Mouse (Mus musculus) CH12.LX (cell line): ENCODE measurements around the gene Dnajb4. TPM values are rescaled to one million over a fixed set of nuclear protein-coding genes. Genes with fewer than 3 reads are reported as not detected.

ENCODE experiments used
- DNase-seq: peaks from one replicate; pipeline ENCODE4 v3.0.0-alpha.2; 2013; ENCODE audit errors: extremely low read depth
- H3K27ac ChIP-seq: 2 replicates; pipeline ENCODE4 v1.5.1; 2012; ENCODE audit warnings: low read depth, mild to moderate bottlenecking, control low read depth, moderate library complexity; ENCODE audit not compliant: insufficient read depth
- H3K27me3 ChIP-seq: replicated peaks from 2 replicates; pipeline ENCODE3; 2012; ENCODE audit warnings: inconsistent platforms
- H3K36me3 ChIP-seq, 2 experiments: replicated peaks in 1 of 2; 2 replicates each; pipeline versions ENCODE3 to v1.6.1; 2012; ENCODE audit warnings: inconsistent platforms in 1 of 2, low read length in 1 of 2, mild to moderate bottlenecking in 1 of 2, mixed read lengths in 1 of 2, moderate library complexity in 1 of 2; ENCODE audit not compliant: control insufficient read depth in 1 of 2, insufficient read depth in 1 of 2
- H3K4me1 ChIP-seq, 2 experiments: 2 replicates each; pipeline ENCODE4 v1.6.1; 2012; ENCODE audit warnings: inconsistent platforms in 1 of 2, moderate library complexity in 1 of 2; ENCODE audit not compliant: insufficient read depth in 2 of 2, control insufficient read depth in 1 of 2
- H3K4me2 ChIP-seq: 2 replicates; pipeline ENCODE4 v1.6.1; 2012; ENCODE audit warnings: low read depth, mild to moderate bottlenecking, control low read depth; ENCODE audit not compliant: poor library complexity, insufficient read depth, severe bottlenecking
- H3K4me3 ChIP-seq, 3 experiments: fragments of 150-350 bp in 1 of 3; sonication (generic) in 1 of 3; replicated peaks in 1 of 3; 2 replicates each; pipeline versions ENCODE3 to v1.5.1; 2011 to 2012; ENCODE audit warnings: low read depth in 2 of 3, low read length in 2 of 3, mild to moderate bottlenecking in 2 of 3, moderate library complexity in 2 of 3, control low read depth in 1 of 3, improper control_type of control experiment in 1 of 3, inconsistent platforms in 1 of 3, mixed read lengths in 1 of 3; ENCODE audit not compliant: poor library complexity in 1 of 3
- H3K79me2 ChIP-seq: replicated peaks from 2 replicates; pipeline ENCODE4 v1.6.1; 2012; ENCODE audit warnings: mild to moderate bottlenecking, moderate library complexity; ENCODE audit not compliant: control insufficient read depth, poor library complexity, insufficient read depth, severe bottlenecking; ENCODE audit errors: extremely low read depth
- H3K9ac ChIP-seq: 2 replicates; pipeline ENCODE4 v1.6.1; 2012; ENCODE audit warnings: low read depth, mild to moderate bottlenecking, control low read depth, moderate library complexity; ENCODE audit not compliant: insufficient read depth
- H3K9me3 ChIP-seq: replicated peaks from 2 replicates; pipeline ENCODE3; 2012; ENCODE audit warnings: low read length, inconsistent platforms, mixed read lengths
- BHLHE40 ChIP-seq: IDR thresholded peaks from 2 replicates; pipeline ENCODE4 v1.6.1; 2011; ENCODE audit warnings: mild to moderate bottlenecking, low read depth, low read length, improper control_type of control experiment
- E2F4 ChIP-seq: IDR thresholded peaks from 2 replicates; pipeline ENCODE4 v1.6.1; 2011; ENCODE audit warnings: low read depth, low read length, improper control_type of control experiment; ENCODE audit not compliant: insufficient replicate concordance
- EP300 ChIP-seq: IDR thresholded peaks from 2 replicates; pipeline ENCODE4 v1.6.1; 2011; ENCODE audit warnings: low read length, improper control_type of control experiment
- JUND ChIP-seq: conservative IDR thresholded peaks from 2 replicates; pipeline ENCODE4 v1.6.1; 2011; ENCODE audit warnings: low read depth, low read length, improper control_type of control experiment
- MAX ChIP-seq: IDR thresholded peaks from 2 replicates; pipeline ENCODE4 v1.6.1; 2011; ENCODE audit warnings: low read length, improper control_type of control experiment
- MXI1 ChIP-seq: IDR thresholded peaks from 2 replicates; pipeline ENCODE4 v1.6.1; 2011; ENCODE audit warnings: mild to moderate bottlenecking, low read depth, low read length, improper control_type of control experiment
- MYC ChIP-seq: IDR thresholded peaks from 2 replicates; pipeline ENCODE4 v1.6.1; 2011; ENCODE audit warnings: low read depth, mild to moderate bottlenecking, improper control_type of control experiment, low read length
- PAX5 ChIP-seq: IDR thresholded peaks from 2 replicates; pipeline ENCODE4 v1.6.1; 2012; ENCODE audit warnings: low read length, inconsistent platforms, mixed read lengths
- POLR2A ChIP-seq: IDR thresholded peaks from 2 replicates; pipeline ENCODE4 v1.6.1; 2011; ENCODE audit warnings: low read depth, mild to moderate bottlenecking, improper control_type of control experiment, low read length
- RAD21 ChIP-seq: IDR thresholded peaks from 2 replicates; pipeline ENCODE4 v1.6.1; 2011; ENCODE audit warnings: low read depth, mild to moderate bottlenecking, low read length, improper control_type of control experiment, moderate library complexity
- RCOR1 ChIP-seq: conservative IDR thresholded peaks from 2 replicates; pipeline ENCODE4 v1.6.1; 2012; ENCODE audit warnings: low read depth, mild to moderate bottlenecking, inconsistent platforms, low read length, improper control_type of control experiment
- SIN3A ChIP-seq: IDR thresholded peaks from 2 replicates; pipeline ENCODE4 v1.6.1; 2012; ENCODE audit warnings: low read length, improper control_type of control experiment, inconsistent platforms
- TBP ChIP-seq: conservative IDR thresholded peaks from 2 replicates; pipeline ENCODE4 v1.6.1; 2011; ENCODE audit warnings: low read depth, low read length, improper control_type of control experiment
- TCF12 ChIP-seq: IDR thresholded peaks from 2 replicates; pipeline ENCODE4 v1.6.1; 2014; ENCODE audit warnings: low read depth, mild to moderate bottlenecking, inconsistent platforms, low read length, improper control_type of control experiment
- UBTF ChIP-seq: IDR thresholded peaks from 2 replicates; pipeline ENCODE4 v1.6.1; 2012; ENCODE audit warnings: low read depth, mild to moderate bottlenecking, inconsistent platforms, low read length, improper control_type of control experiment, moderate library complexity
- USF1 ChIP-seq: IDR thresholded peaks from 2 replicates; pipeline ENCODE4 v1.6.1; 2014; ENCODE audit warnings: low read depth, mild to moderate bottlenecking, inconsistent platforms, low read length, improper control_type of control experiment
- USF2 ChIP-seq: conservative IDR thresholded peaks from 2 replicates; pipeline ENCODE4 v1.6.1; 2011; ENCODE audit warnings: low read depth, low read length, improper control_type of control experiment
- ZKSCAN1 ChIP-seq: IDR thresholded peaks from 2 replicates; pipeline ENCODE4 v1.6.1; 2012; ENCODE audit warnings: low read depth, inconsistent platforms, low read length, improper control_type of control experiment, borderline replicate concordance
- ZNF384 ChIP-seq: IDR thresholded peaks from 2 replicates; pipeline ENCODE4 v1.6.1; 2012; ENCODE audit warnings: low read depth, low read length, improper control_type of control experiment, inconsistent platforms
- dilution Hi-C: fragments of 300-500 bp; cut with MboI; formaldehyde crosslinking; loops from 2 replicates; pipeline ENCODE4 v1.14.3; 2020; ENCODE audit warnings: low sequenced_read_pairs; ENCODE audit not compliant: extremely low pct_unique_long_range_greater_than_20kb, extremely low pct_ligation_motif_present
- in situ Hi-C: fragments of 300-500 bp; cut with MboI; formaldehyde crosslinking; loops from 3 replicates; pipeline ENCODE4 v1.14.3; 2019; ENCODE audit warnings: low sequenced_read_pairs, low pct_ligation_motif_present, low pct_unique_long_range_greater_than_20kb, mixed read lengths
- polyA plus RNA-seq: library from polyadenylated mRNA; unstranded; fragments of >175 nt; gene quantifications from 2 replicates; pipeline ENCODE4 v1.2.1, GENCODE M21; 2012; ENCODE audit warnings: low read depth; ENCODE audit not compliant: insufficient read length
- total RNA-seq, 2 experiments: library from RNA; depleted of rRNA; stranded (reverse); fragments of 300-350 nt in 1 of 2; fragments of >200 nt in 1 of 2; gene quantifications; 2 replicates each; pipeline ENCODE4 v1.2.3; 2012 to 2014

Dnajb4 gene
- total and polyA plus RNA-seq, 3 experiments: 11.7 to 26.4 (median 17.7) TPM

DNA sequence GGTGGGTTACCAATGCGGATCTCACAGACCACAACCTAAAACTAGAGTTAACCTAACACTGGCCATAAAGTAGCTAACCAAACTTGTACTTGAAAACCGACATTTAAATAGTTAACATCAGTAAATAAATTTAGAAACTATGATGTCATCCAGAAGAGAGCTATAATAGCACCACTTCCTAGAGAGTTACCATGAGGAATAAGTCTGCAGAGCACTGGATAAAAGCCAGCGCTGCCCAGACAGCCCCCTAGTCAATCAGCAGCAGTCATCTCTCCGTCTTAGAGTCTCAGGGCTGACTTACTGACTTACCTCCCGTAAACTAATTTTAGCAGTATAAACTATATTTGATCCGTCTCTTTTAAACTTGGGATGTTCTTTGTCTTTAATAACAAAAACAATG, 24.0 kb downstream of the Dnajb4 start:
- Histone ChIP-seq H3K79me2 (peaks cover 12% of the 10 kb centered on the region), H3K4me2 (no peak overlapping the region), H3K27ac (no peak overlapping the region), H3K9ac (no peak overlapping the region), H3K9me3 (no peaks in the 10 kb centered on the region), H3K4me1 (peaks cover 4 to 23% of the 10 kb centered on the region in 2 experiments), H3K36me3 (peaks cover 18 to 47% of the 10 kb centered on the region in 2 experiments), H3K4me3 (no peak overlapping the region), H3K27me3 (no peaks in the 10 kb centered on the region)
- no peak for DNase-seq
- dilution Hi-C loops (no loop called here), in situ Hi-C loops (no loop called here)
- TF ChIP-seq USF2 (no peak), PAX5 (no peak), MAX (no peak), MXI1 (no peak), TBP (no peak), USF1 (no peak), ZNF384 (no peak), TCF12 (no peak), RCOR1 (no peak), EP300 (no peak), ZKSCAN1 (no peak), RAD21 (no peak)

DNA sequence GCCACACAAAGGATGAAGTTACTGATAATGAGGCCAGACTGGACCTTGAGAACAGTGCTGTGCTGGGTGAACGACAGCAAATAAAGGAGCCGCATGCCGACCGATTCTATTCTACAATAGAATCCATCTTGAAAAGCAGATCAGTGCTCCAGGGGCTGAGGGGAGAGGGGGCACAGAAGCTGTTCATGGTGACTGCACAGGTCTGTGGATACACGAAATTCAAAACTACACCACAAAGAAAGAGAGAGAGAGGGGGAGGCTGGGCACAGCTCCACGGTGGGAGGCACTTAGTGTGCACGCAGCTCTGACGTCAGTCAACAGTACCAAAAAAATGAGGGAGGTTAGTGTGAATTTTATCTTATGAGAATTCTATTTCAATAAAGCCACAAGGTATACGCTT, 26.6 kb downstream of the Dnajb4 start:
- peaks cover 18 to 51% of the 10 kb centered on the region in 2 experiments for H3K36me3 ChIP-seq
- peaks cover 3% of the 10 kb centered on the region for H3K9me3 ChIP-seq
- no peak overlapping the region for H3K9ac ChIP-seq
- no peaks in the 10 kb centered on the region for H3K27me3 ChIP-seq
- dilution Hi-C loops: no loop called here
- 0 out of 2 replicates have a peak, but pooled peaks cover 7% of the 10 kb centered on the region for H3K79me2 ChIP-seq
- no peak for TF ChIP-seq ZKSCAN1
- TF ChIP-seq SIN3A: no peak
- TF ChIP-seq BHLHE40: no peak
- TF ChIP-seq MYC: no peak
- TF ChIP-seq RAD21: no peak
- no peak for TF ChIP-seq JUND
- no peak for TF ChIP-seq ZNF384
- no peak for TF ChIP-seq POLR2A
- TF ChIP-seq E2F4: no peak
- TF ChIP-seq TCF12: no peak
- no peak for TF ChIP-seq UBTF
- no peak overlapping the region for H3K27ac ChIP-seq
- 0 out of 4 replicates have a peak, but pooled peaks cover under 1 to 2% of the 10 kb centered on the region in 2 experiments for H3K4me1 ChIP-seq
- DNase-seq: no peak
- in situ Hi-C loops: no loop called here
- H3K4me3 ChIP-seq: no peak overlapping the region
- H3K4me2 ChIP-seq: no peak overlapping the region
